ENCODE assay signal across 23 mouse cellular contexts in the genomic region with DNA sequence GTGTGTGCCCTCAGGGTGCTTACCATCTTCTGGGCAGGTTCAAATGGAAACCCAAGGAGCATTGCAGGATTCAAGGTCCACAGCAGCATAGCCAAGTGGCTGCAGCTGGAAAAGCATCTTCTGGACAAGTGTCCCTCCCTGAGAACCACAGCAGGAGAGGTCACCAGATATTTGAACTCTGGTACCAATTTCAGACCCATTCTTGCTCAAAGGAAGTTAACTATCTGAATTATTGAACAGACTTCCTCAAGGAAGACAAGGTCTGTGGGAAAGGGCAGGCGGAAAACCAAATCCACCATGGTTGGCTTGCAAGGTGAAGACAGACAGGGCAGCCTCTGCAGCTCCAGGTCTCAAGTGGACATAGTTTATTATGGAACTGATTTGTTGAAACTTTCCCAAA.
DNase-seq lines count a peak whose midpoint lies in the region; ATAC-seq and TF ChIP-seq lines count a peak whose summit lies in the region.
"Had no signal": no experiment of that assay in that cellular context is flagged by ENCODE, and none has a peak within 500 bp of the region (broad histone marks: within the 10 kb centered on the region; RNA-seq: fewer than 3 reads in every experiment).

No protein-coding gene starts in this region.

- no peak for TF ChIP-seq CTCF in gastrocnemius, adult 2 months (IDR thresholded peaks at IDR 0.05)

- no peaks in the 10 kb centered on the region for H3K36me3 ChIP-seq in hindbrain, embryonic 12.5 days
- no peaks in the 10 kb centered on the region for H3K36me3 ChIP-seq in hindbrain, embryonic 16.5 days (ENCODE audit: control insufficient read depth, insufficient read depth, low read length)
- H3K36me3 ChIP-seq in midbrain, embryonic 12.5 days = no peaks in the 10 kb centered on the region
- no peaks in the 10 kb centered on the region for H3K36me3 ChIP-seq in midbrain, embryonic 15.5 days (replicated peaks)
- H3K36me3 ChIP-seq: embryonic facial prominence, embryonic 15.5 days; forebrain, embryonic 10.5 days; G1E; heart, embryonic 13.5 days; intestine, embryonic 15.5 days had no signal

- no peak overlapping the region for H3K9ac ChIP-seq in hindbrain, embryonic 12.5 days
- no peak overlapping the region for H3K9ac ChIP-seq in hindbrain, embryonic 16.5 days (ENCODE audit: low read depth, low read length)
- H3K9ac ChIP-seq in midbrain, embryonic 12.5 days (replicated peaks) = no peak overlapping the region
- H3K9ac ChIP-seq in midbrain, embryonic 15.5 days = no peak overlapping the region
- H3K9ac ChIP-seq: embryonic facial prominence, embryonic 15.5 days; heart, embryonic 13.5 days; intestine, embryonic 15.5 days had no signal

- no peak for DNase-seq in gastrocnemius, adult 2 months
- no peak for DNase-seq in gastrocnemius, postnatal 14 days
- DNase-seq: adrenal gland, adult 8-10 months; adrenal gland, postnatal 36 days; B cell, adult 2 months; cerebellum, adult 11 months; cerebellum, adult 8-10 months; cerebellum, postnatal 14 days; embryo, embryonic 11 days; heart, postnatal 4 days had no signal

- ATAC-seq in hindbrain, embryonic 12.5 days (ENCODE audit: low FRiP score) = no peak
- no peak for ATAC-seq in hindbrain, embryonic 16.5 days
- no peak for ATAC-seq in midbrain, embryonic 12.5 days (ENCODE audit: low FRiP score, low read depth)
- no peak for ATAC-seq in midbrain, embryonic 15.5 days (replicated peaks)
- ATAC-seq: CD4-positive, CD25-positive, alpha-beta regulatory T cell, adult 4 months; forebrain, embryonic 14.5 days; intestine, embryonic 15.5 days had no signal

- WGBS in hindbrain, embryonic 12.5 days = 90% methylated on average over 1 of the region's 1 CpGs
- WGBS in hindbrain, embryonic 16.5 days = 95% methylated on average over 1 of the region's 1 CpGs
- 90% methylated on average over 1 of the region's 1 CpGs for WGBS in midbrain, embryonic 12.5 days
- WGBS in midbrain, embryonic 15.5 days = 94% methylated on average over 1 of the region's 1 CpGs

- intact Hi-C loops in gastrocnemius, adult 2 months (cut with DNase I) = no loop called here
- intact Hi-C loops in gastrocnemius, postnatal 14 days (cut with DNase I; ENCODE audit: low total_unique reads) = no loop called here

- no peaks in the 10 kb centered on the region for H3K27me3 ChIP-seq in hindbrain, embryonic 12.5 days
- no peaks in the 10 kb centered on the region for H3K27me3 ChIP-seq in hindbrain, embryonic 16.5 days (replicated peaks; ENCODE audit: control insufficient read depth, insufficient read depth, low read length)
- no peaks in the 10 kb centered on the region for H3K27me3 ChIP-seq in midbrain, embryonic 12.5 days
- H3K27me3 ChIP-seq in midbrain, embryonic 15.5 days (replicated peaks) = no peaks in the 10 kb centered on the region
- H3K27me3 ChIP-seq: embryonic facial prominence, embryonic 15.5 days; heart, embryonic 13.5 days; intestine, embryonic 15.5 days had no signal

- peaks cover 35% of the 10 kb centered on the region for H3K4me1 ChIP-seq in hindbrain, embryonic 12.5 days
- peaks cover 17% of the 10 kb centered on the region for H3K4me1 ChIP-seq in hindbrain, embryonic 16.5 days (ENCODE audit: control insufficient read depth, insufficient read depth, low read depth, low read length)
- peaks cover 33% of the 10 kb centered on the region for H3K4me1 ChIP-seq in midbrain, embryonic 12.5 days
- peaks cover 22% of the 10 kb centered on the region for H3K4me1 ChIP-seq in midbrain, embryonic 15.5 days
- peaks cover 34% of the 10 kb centered on the region for H3K4me1 ChIP-seq in brown adipose tissue, adult 24 weeks (ENCODE audit: control insufficient read depth, insufficient read depth, insufficient read length, low read length)
- H3K4me1 ChIP-seq: embryonic facial prominence, embryonic 15.5 days had no signal

- H3K4me3 ChIP-seq in gastrocnemius, adult 2 months = no peak overlapping the region
- no peak overlapping the region for H3K4me3 ChIP-seq in hindbrain, embryonic 12.5 days
- H3K4me3 ChIP-seq in hindbrain, embryonic 16.5 days (ENCODE audit: low read length) = no peak overlapping the region
- no peak overlapping the region for H3K4me3 ChIP-seq in midbrain, embryonic 12.5 days
- no peak overlapping the region for H3K4me3 ChIP-seq in midbrain, embryonic 15.5 days
- no peak overlapping the region for H3K4me3 ChIP-seq in brown adipose tissue, adult 24 weeks (ENCODE audit: insufficient read depth, low read depth, low read length)
- H3K4me3 ChIP-seq: embryonic facial prominence, embryonic 15.5 days; erythroblast, embryonic 14.5 days; forebrain, embryonic 10.5 days; heart, embryonic 13.5 days; intestine, embryonic 15.5 days had no signal

- no peak overlapping the region for H3K4me2 ChIP-seq in hindbrain, embryonic 12.5 days (replicated peaks)
- no peak overlapping the region for H3K4me2 ChIP-seq in hindbrain, embryonic 16.5 days (ENCODE audit: low read length)
- no peak overlapping the region for H3K4me2 ChIP-seq in midbrain, embryonic 12.5 days (replicated peaks)
- no peak overlapping the region for H3K4me2 ChIP-seq in midbrain, embryonic 15.5 days
- H3K4me2 ChIP-seq: embryonic facial prominence, embryonic 15.5 days; heart, embryonic 13.5 days; intestine, embryonic 15.5 days had no signal

- H3K27ac ChIP-seq in gastrocnemius, adult 2 months = peak overlapping the region; percentile 21; the same call in 1 of the 2 replicates
- 0 out of 2 replicates have a peak overlapping the region, but pooled peaks have one; percentile 7 for H3K27ac ChIP-seq in hindbrain, embryonic 12.5 days
- no peak overlapping the region for H3K27ac ChIP-seq in hindbrain, embryonic 16.5 days (ENCODE audit: low read depth, low read length)
- peak overlapping the region; percentile 26; the same call in 1 of the 2 replicates for H3K27ac ChIP-seq in midbrain, embryonic 12.5 days (replicated peaks)
- no peak overlapping the region for H3K27ac ChIP-seq in midbrain, embryonic 15.5 days
- H3K27ac ChIP-seq in brown adipose tissue, adult 24 weeks (replicated peaks; ENCODE audit: low read depth, low read length) = peak overlapping the region; percentile 70
- H3K27ac ChIP-seq: embryonic facial prominence, embryonic 15.5 days; heart, embryonic 13.5 days; intestine, embryonic 15.5 days had no signal

- H3K9me3 ChIP-seq in hindbrain, embryonic 12.5 days (replicated peaks) = no peaks in the 10 kb centered on the region
- no peaks in the 10 kb centered on the region for H3K9me3 ChIP-seq in hindbrain, embryonic 16.5 days (ENCODE audit: control insufficient read depth, low read length)
- H3K9me3 ChIP-seq in midbrain, embryonic 12.5 days = no peaks in the 10 kb centered on the region
- no peaks in the 10 kb centered on the region for H3K9me3 ChIP-seq in midbrain, embryonic 15.5 days
- H3K9me3 ChIP-seq: embryonic facial prominence, embryonic 15.5 days; forebrain, embryonic 10.5 days; G1E; heart, embryonic 13.5 days; intestine, embryonic 15.5 days had no signal

Comparison
In these comparisons a context has a peak if more than half of its experiments do, and no peak if none do; other contexts are left out.
1. H3K27ac ChIP-seq: peak in gastrocnemius, adult 2 months (single experiment), hindbrain, embryonic 12.5 days (single experiment), midbrain, embryonic 12.5 days (single experiment) and brown adipose tissue, adult 24 weeks (single experiment); none in hindbrain, embryonic 16.5 days (single experiment) and midbrain, embryonic 15.5 days (single experiment).